Mouse (Mus musculus) thymus, adult 2 months (tissue): Measurements from ENCODE around the gene Esp34.

Experiments
- CTCF ChIP-seq: fragments of 200-500 bp; IDR thresholded peaks from 2 replicates; pipeline ENCODE4 v1.5.1; 2012; ENCODE audit warnings: mild to moderate bottlenecking, control low read depth, low read length, moderate library complexity, borderline replicate concordance; ENCODE audit not compliant: control insufficient read depth, poor library complexity, insufficient read depth; ENCODE audit errors: extremely low read depth
- POLR2A ChIP-seq: fragments of 200-500 bp; IDR thresholded peaks from 2 replicates; pipeline ENCODE4 v1.6.1; 2012; ENCODE audit warnings: mild to moderate bottlenecking, low read length, control low read depth, moderate library complexity; ENCODE audit not compliant: control insufficient read depth, poor library complexity, insufficient read depth; ENCODE audit errors: extremely low read depth

- TF ChIP-seq POLR2A (no peak), CTCF (no peak)
Measured at GRCm38 (mm10) chr17:38553892-38554291, at the start of gene Esp34.
